Mouse (Mus musculus): ENCODE measurements around the gene Zdhhc16. TPM values are rescaled to one million over a fixed set of nuclear protein-coding genes. Genes with fewer than 3 reads are reported as not detected.
"Not testable (repeated sequence)": the region's sequence is repeated elsewhere in the genome, so short reads cannot be mapped to it uniquely, and the experiment has no call there.

Gene Zdhhc16
- polyA plus RNA-seq, 1 experiment from 2014 or later, result 85.7 TPM

GRCm38 (mm10) chr19:41906311-41907078, 26.8 kb upstream of the Zdhhc16 start:
- Histone ChIP-seq H3K27ac (replicated peaks) (no peak overlapping the region), H3K9me3 (no peaks in the 10 kb centered on the region), H3K4me1 (no peaks in the 10 kb centered on the region), H3K36me3 (replicated peaks) (no peaks in the 10 kb centered on the region), H3K27me3 (replicated peaks; ENCODE audit: low read depth, poor library complexity, severe bottlenecking) (no peaks in the 10 kb centered on the region), H3K4me3 (no peak overlapping the region)
- WGBS, result 69% methylated on average over 6 of the region's 6 CpGs
- DNase-seq (ENCODE audit: low spot score), result no peak

- DNase-seq (ENCODE audit: low spot score), result no peak
- H3K4me1 ChIP-seq, result no peaks in the 10 kb centered on the region
- H3K4me3 ChIP-seq, result no peak overlapping the region
- no peaks in the 10 kb centered on the region for H3K36me3 ChIP-seq (replicated peaks)
- no peak overlapping the region for H3K27ac ChIP-seq (replicated peaks)
- 62% methylated on average over 8 of the region's 8 CpGs for WGBS
- no peaks in the 10 kb centered on the region for H3K9me3 ChIP-seq
- H3K27me3 ChIP-seq (replicated peaks; ENCODE audit: low read depth, poor library complexity, severe bottlenecking), result no peaks in the 10 kb centered on the region
These were observed 26.1 kb upstream of the Zdhhc16 start for GRCm38 (mm10) chr19:41907079-41907760.

DNA sequence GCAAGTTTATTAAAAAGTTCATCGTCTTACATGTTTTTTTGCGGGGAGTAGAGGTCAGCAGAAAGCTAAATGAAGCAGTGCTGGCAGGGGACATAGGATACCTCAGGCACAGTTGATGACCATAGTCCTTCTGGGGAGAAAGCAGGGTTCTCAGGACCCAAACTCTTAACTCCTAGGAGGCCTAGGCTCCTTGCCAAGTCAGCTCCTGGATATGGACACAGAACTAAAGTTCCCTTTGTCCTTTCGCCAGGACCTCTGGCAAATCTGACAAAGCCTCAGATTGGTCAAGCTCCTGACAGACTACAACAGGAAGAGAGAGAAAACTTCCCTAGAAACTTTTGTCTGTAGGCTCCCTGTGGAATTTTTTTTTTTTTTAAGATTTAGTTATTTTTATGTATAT, 24.5 kb upstream of the Zdhhc16 start:
- Histone ChIP-seq H3K9me3 (no peaks in the 10 kb centered on the region), H3K4me3 (no peak overlapping the region), H3K4me1 (peaks cover 11% of the 10 kb centered on the region), H3K36me3 (replicated peaks) (peaks cover 7% of the 10 kb centered on the region), H3K27ac (replicated peaks) (no peak overlapping the region), H3K27me3 (replicated peaks; ENCODE audit: low read depth, poor library complexity, severe bottlenecking) (no peaks in the 10 kb centered on the region)
- 89% methylated on average over 3 of the region's 3 CpGs for WGBS
- DNase-seq (ENCODE audit: low spot score), result no peak

DNA sequence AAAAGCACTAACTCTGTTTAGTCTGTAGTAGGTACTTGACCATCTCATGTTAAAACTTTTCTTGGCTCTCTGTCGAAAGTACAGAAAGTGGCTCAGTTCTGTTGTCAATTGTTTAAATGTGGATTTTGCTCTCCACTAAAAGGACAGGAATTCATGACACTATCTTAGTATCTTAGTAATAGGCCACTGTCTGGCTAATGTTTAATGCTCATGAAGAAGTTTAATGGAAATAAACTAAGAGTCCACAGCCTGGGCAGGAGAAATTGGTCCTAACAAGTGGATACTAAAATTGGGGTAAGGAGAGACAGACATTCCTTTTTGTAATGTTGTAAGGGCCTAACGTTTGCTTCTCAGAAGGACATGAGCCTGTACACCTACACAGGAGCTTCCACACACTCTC, 22.9 kb upstream of the Zdhhc16 start:
- WGBS, result 92% methylated on average over 2 of the region's 2 CpGs
- no peak overlapping the region for H3K4me3 ChIP-seq
- no peaks in the 10 kb centered on the region for H3K27me3 ChIP-seq (replicated peaks; ENCODE audit: low read depth, poor library complexity, severe bottlenecking)
- H3K27ac ChIP-seq (replicated peaks), result no peak overlapping the region
- no peaks in the 10 kb centered on the region for H3K9me3 ChIP-seq
- peaks cover 23% of the 10 kb centered on the region for H3K36me3 ChIP-seq (replicated peaks)
- no peak for DNase-seq (ENCODE audit: low spot score)
- H3K4me1 ChIP-seq, result peaks cover 24% of the 10 kb centered on the region

GRCm38 (mm10) chr19:41911178-41912073, 21.9 kb upstream of the Zdhhc16 start, which contains the start of gene Pgam1:
Pgam1 (plus strand) TSS chr19:41911923.
- peak within 1 kb of the TSS; percentile 96 for H3K27ac ChIP-seq (replicated peaks)
- H3K36me3 ChIP-seq (replicated peaks), result peaks cover 33% of the 10 kb centered on the region
- peak; percentile 100 for DNase-seq (ENCODE audit: low spot score)
- H3K9me3 ChIP-seq, result no peaks in the 10 kb centered on the region
- H3K4me3 ChIP-seq, result peak within 1 kb of the TSS; percentile 98
- WGBS, result 6% methylated on average over 54 of the region's 54 CpGs
- H3K27me3 ChIP-seq (replicated peaks; ENCODE audit: low read depth, poor library complexity, severe bottlenecking), result no peaks in the 10 kb centered on the region
- H3K4me1 ChIP-seq, result peaks cover 24% of the 10 kb centered on the region

- H3K36me3 ChIP-seq (replicated peaks), result peaks cover 43% of the 10 kb centered on the region
- H3K27me3 ChIP-seq (replicated peaks; ENCODE audit: low read depth, poor library complexity, severe bottlenecking), result no peaks in the 10 kb centered on the region
- no peaks in the 10 kb centered on the region for H3K9me3 ChIP-seq
- peak overlapping the region; percentile 96 for H3K27ac ChIP-seq (replicated peaks)
- WGBS, result under 1% methylated on average over 53 of the region's 53 CpGs
- H3K4me1 ChIP-seq, result peaks cover 24% of the 10 kb centered on the region
- peak overlapping the region; percentile 98 for H3K4me3 ChIP-seq
- DNase-seq (ENCODE audit: low spot score), result peak; percentile 63
These were observed 20.9 kb upstream of the Zdhhc16 start for GRCm38 (mm10) chr19:41912121-41913080.

GRCm38 (mm10) chr19:41913774-41914591, 19.3 kb upstream of the Zdhhc16 start:
- Histone ChIP-seq H3K4me3 (peak overlapping the region; percentile 98), H3K27me3 (replicated peaks; ENCODE audit: low read depth, poor library complexity, severe bottlenecking) (no peaks in the 10 kb centered on the region), H3K4me1 (peaks cover 24% of the 10 kb centered on the region), H3K27ac (replicated peaks) (peak overlapping the region; percentile 96), H3K36me3 (replicated peaks) (peaks cover 50% of the 10 kb centered on the region), H3K9me3 (no peaks in the 10 kb centered on the region)
- WGBS, result 38% methylated on average over 6 of the region's 6 CpGs
- peak; percentile 45 for DNase-seq (ENCODE audit: low spot score)

GRCm38 (mm10) chr19:41914592-41914882, 18.7 kb upstream of the Zdhhc16 start:
- H3K9me3 ChIP-seq; H3K27me3 ChIP-seq (replicated peaks; ENCODE audit: low read depth, poor library complexity, severe bottlenecking); H3K27ac ChIP-seq (replicated peaks); DNase-seq (ENCODE audit: low spot score): not testable (repeated sequence)
- peaks cover 55% of the 10 kb centered on the region for H3K36me3 ChIP-seq (replicated peaks)
- peaks cover 24% of the 10 kb centered on the region for H3K4me1 ChIP-seq
- H3K4me3 ChIP-seq, result peak overlapping the region; percentile 98

GRCm38 (mm10) chr19:41915294-41915693, 18.0 kb upstream of the Zdhhc16 start:
- H3K9me3 ChIP-seq, result no peaks in the 10 kb centered on the region
- peaks cover 24% of the 10 kb centered on the region for H3K4me1 ChIP-seq
- peaks cover 63% of the 10 kb centered on the region for H3K36me3 ChIP-seq (replicated peaks)
- WGBS, result 93% methylated on average over 3 of the region's 3 CpGs
- H3K4me3 ChIP-seq, result no peak overlapping the region
- no peak for DNase-seq (ENCODE audit: low spot score)
- no peaks in the 10 kb centered on the region for H3K27me3 ChIP-seq (replicated peaks; ENCODE audit: low read depth, poor library complexity, severe bottlenecking)
- H3K27ac ChIP-seq (replicated peaks), result no peak overlapping the region

GRCm38 (mm10) chr19:41916853-41917252, 16.4 kb upstream of the Zdhhc16 start:
- WGBS, result 91% methylated on average over 4 of the region's 4 CpGs
- no peak for DNase-seq (ENCODE audit: low spot score)
- Histone ChIP-seq H3K27ac (replicated peaks) (no peak overlapping the region), H3K27me3 (replicated peaks; ENCODE audit: low read depth, poor library complexity, severe bottlenecking) (no peaks in the 10 kb centered on the region), H3K36me3 (replicated peaks) (peaks cover 79% of the 10 kb centered on the region), H3K4me3 (no peak overlapping the region), H3K9me3 (no peaks in the 10 kb centered on the region), H3K4me1 (peaks cover 24% of the 10 kb centered on the region)

DNA sequence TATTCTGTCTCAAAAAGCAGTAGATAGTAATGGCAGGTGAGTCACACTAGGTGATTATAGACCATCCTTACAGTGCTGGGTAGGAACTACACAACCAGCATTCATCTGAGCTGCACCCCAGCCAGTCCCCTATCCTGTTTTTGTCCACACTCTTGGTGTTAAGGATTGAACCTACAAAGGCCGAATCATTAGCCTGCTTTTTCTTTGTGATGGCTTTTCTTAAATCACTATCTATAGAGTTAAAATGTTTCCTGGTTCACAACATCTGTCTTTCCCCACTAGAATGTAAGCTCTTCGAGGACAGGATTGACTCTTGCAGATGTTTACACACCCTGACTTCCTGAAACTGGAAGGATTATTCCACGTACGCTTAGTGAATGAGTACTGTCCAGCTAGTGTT, 13.8 kb upstream of the Zdhhc16 start:
- no peak overlapping the region for H3K4me3 ChIP-seq
- no peaks in the 10 kb centered on the region for H3K27me3 ChIP-seq (replicated peaks; ENCODE audit: low read depth, poor library complexity, severe bottlenecking)
- H3K4me1 ChIP-seq, result peaks cover 6% of the 10 kb centered on the region; the same call in 1 of the 2 replicates
- 77% methylated on average over 4 of the region's 4 CpGs for WGBS
- no peaks in the 10 kb centered on the region for H3K9me3 ChIP-seq
- no peak overlapping the region for H3K27ac ChIP-seq (replicated peaks)
- H3K36me3 ChIP-seq (replicated peaks), result peaks cover 90% of the 10 kb centered on the region
- DNase-seq (ENCODE audit: low spot score), result no peak
